Mouse (Mus musculus) cerebellum, adult 11-12 months (tissue): ENCODE data around the gene Polr2b.

ENCODE experiments used
- DNase-seq: peaks from one replicate; pipeline ENCODE4 v3.0.0; 2022

The Polr2b gene

DNA sequence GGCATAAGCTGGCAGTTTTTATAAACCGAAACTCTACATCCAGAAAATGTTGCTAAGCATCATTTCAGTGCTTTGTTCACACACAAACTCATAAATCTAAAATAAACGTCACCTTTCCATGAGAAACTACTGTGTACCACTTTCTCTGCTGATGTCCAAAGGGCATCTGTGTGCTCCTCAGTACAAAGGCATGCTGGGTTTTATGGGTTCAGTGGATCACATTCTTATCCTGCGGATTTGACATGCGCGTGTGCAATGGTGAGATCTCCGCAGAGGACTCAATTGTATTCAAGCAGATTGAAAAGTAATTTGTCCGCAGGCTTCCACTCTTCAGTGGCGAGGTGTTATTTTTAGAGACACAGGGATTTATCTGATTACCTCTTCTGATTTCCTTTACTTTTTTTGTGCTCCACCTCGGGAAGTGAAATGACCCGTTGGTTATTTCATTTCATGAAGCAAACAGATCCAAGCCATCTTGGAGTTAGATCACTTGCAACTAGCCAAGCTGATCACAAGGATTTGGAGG, 83.2 kb downstream of the Polr2b start:
- DNase-seq = no peak

DNA sequence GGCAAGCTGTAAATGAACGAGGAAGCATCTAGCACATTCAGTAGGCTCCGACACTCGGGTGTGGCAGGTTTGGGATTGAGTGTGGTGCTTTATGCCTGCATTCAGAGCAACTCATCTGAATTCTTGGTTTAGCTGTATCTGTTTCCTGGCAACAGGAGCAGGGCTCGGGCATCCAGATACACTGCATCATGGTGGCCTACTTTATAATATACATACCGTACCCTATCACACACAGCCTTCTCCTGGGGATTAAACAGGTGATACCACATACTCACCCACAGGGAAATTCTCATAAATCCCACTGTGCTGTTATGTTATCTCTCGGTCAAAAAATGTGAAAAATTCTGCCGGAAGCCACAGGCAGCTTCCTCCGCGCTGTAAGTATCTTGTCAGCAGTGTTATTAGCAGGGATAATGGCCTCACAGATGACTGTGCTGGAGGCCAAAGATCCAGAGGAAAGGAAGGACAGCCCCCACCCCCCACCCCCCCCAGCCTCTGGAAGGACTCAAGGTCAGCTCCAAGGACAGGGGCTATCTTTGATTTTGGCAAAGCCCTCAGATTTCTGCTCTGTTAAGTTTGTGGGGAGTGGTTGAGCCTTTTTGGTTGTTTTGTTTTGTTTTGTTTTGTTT, 84.2 kb downstream of the Polr2b start:
- no peak for DNase-seq

DNA sequence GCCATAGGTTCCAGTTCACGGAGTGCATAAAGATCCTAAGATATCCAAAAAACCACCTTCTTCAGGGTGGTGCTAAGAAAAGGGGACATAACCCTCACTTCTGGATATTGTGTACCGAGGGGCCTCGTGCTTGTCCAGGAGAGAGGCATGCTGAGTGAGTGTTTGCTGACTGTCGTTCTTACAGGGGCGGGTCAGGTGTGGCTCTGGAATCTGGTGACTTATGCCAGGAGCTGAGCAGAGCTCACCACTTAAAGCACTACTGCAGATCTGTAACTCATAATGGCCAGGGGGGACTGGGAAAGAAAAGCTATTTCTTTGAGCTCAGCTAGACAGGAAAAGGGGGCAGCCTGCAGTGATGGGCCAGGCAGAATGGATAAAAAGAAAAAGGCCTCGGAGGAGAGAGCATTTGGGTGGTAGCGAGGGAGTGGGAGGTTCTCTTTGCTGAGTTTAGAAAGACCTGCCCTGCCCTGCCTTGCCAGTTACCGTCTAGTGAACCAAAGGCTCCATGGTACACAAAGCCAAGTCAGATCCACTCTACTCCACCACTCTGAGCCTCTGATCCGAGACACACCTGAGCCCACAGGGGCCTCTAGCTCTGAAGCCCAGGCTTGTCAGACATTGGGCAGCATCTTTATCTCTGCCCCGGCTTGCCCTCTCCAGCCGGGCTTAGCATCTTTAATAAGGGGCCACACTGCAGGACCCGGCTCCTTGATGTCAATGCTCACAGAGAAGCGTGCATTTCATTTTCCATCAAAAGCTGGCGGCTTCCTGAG, 88.5 kb downstream of the Polr2b start:
- no peak for DNase-seq
